Mouse (Mus musculus): ENCODE results near the gene Snai3. TPM values are rescaled to one million over a fixed set of nuclear protein-coding genes. Genes with fewer than 3 reads are reported as not detected.

Snai3 gene
- polyA plus RNA-seq (2016; fragmentation: Nextera tagmentation; extraction: Ambion mirVana), result 0.57 and 0.67 TPM in 2 replicates

GRCm38 (mm10) chr8:122460524-122461472 is at the start of gene Snai3:
Snai3 (minus strand) TSS chr8:122460733.
- H3K27me3 ChIP-seq (replicated peaks; ENCODE audit: low read depth, poor library complexity, severe bottlenecking), result peaks cover 78% of the 10 kb centered on the region
- DNase-seq (ENCODE audit: low spot score), result peak; percentile 73
- H3K27ac ChIP-seq (replicated peaks), result peak within 1 kb of the TSS; percentile 36; the same call in 1 of the 2 replicates
- H3K4me1 ChIP-seq, result peaks cover 54% of the 10 kb centered on the region
- peaks cover 8% of the 10 kb centered on the region for H3K36me3 ChIP-seq (replicated peaks)
- H3K9me3 ChIP-seq, result no peaks in the 10 kb centered on the region
- 3% methylated on average over 56 of the region's 56 CpGs for WGBS
- peak within 1 kb of the TSS; percentile 50 for H3K4me3 ChIP-seq

DNA sequence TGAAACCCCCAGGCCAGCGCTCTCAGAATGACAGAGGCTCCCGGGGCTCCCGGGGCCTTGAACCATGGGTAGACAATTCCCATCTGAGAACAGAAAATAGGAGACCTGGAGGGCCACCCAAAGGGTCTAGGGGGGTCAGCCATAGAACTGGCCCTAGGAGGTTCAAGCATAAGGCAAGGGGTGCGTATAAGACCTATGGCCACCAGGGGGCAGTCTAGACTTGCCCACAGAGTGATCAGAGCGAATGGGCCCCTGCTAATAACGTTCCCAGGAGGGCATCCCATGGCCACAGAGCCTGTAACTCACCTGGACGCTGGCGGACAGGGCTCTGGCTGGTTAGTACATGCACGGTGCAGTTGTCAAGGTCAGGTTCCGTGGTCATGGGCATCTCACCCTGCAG is 40.3 kb upstream of the Snai3 start:
- no peak overlapping the region for H3K4me3 ChIP-seq
- no peaks in the 10 kb centered on the region for H3K9me3 ChIP-seq
- H3K27me3 ChIP-seq (replicated peaks; ENCODE audit: low read depth, poor library complexity, severe bottlenecking), result no peaks in the 10 kb centered on the region
- peaks cover 16% of the 10 kb centered on the region for H3K4me1 ChIP-seq
- H3K27ac ChIP-seq (replicated peaks), result no peak overlapping the region
- H3K36me3 ChIP-seq (replicated peaks), result peaks cover 64% of the 10 kb centered on the region
- DNase-seq (ENCODE audit: low spot score), result peak; percentile 83
- 35% methylated on average over 10 of the region's 10 CpGs for whole genome bisulfite sequencing

GRCm38 (mm10) chr8:122497912-122498311 is 37.4 kb upstream of the Snai3 start:
- H3K4me1 ChIP-seq, result peaks cover 3% of the 10 kb centered on the region; the same call in 1 of the 2 replicates
- H3K36me3 ChIP-seq (replicated peaks), result peaks cover 82% of the 10 kb centered on the region
- H3K9me3 ChIP-seq, result no peaks in the 10 kb centered on the region
- H3K4me3 ChIP-seq, result no peak overlapping the region
- DNase-seq (ENCODE audit: low spot score), result no peak
- WGBS, result 77% methylated on average over 17 of the region's 17 CpGs
- no peak overlapping the region for H3K27ac ChIP-seq (replicated peaks)
- no peaks in the 10 kb centered on the region for H3K27me3 ChIP-seq (replicated peaks; ENCODE audit: low read depth, poor library complexity, severe bottlenecking)

DNA sequence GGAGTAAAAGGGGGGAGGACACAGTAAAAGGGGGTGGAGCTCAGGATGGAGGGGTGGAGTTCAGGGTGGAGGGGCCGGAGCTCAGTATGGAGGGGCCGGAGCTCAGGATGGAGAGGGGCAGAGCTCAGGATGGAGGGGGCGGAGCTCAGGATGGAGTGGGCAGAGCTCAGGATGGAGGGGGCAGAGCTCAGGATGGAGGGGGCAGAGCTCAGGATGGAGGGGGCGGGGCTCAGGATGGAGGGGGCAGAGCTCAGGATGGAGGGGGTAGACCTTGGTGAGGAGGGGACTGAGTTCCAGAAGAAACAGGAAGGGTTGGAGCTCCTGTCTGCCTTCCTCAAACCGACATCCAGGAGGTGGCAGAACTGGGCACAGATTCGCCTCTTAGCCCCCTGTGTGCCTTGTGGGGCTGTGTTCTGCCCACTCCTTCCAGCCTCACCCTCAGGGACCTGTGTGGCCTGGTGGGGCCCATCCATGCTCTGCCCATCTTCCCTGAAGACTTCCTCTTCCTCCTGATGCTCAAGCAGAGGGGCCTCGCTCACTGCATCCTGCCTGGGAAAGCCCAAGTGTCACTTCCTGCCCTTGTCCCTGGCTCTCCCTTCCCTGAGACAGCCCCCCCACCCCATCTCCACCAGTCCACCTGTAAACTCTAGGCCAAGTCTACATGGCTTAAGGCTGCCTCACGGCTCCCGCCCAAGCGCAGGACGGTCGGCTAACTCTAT is 36.6 kb upstream of the Snai3 start:
- Histone ChIP-seq H3K4me1 (peaks cover 3% of the 10 kb centered on the region; the same call in 1 of the 2 replicates), H3K27ac (replicated peaks) (no peak overlapping the region), H3K36me3 (replicated peaks) (peaks cover 90% of the 10 kb centered on the region)

GRCm38 (mm10) chr8:122488387-122488786 is 27.9 kb upstream of the Snai3 start:
- Histone ChIP-seq H3K9me3 (0 out of 2 replicates have a peak, but pooled peaks cover 4% of the 10 kb centered on the region), H3K4me1 (no peaks in the 10 kb centered on the region), H3K4me3 (no peak overlapping the region), H3K27me3 (replicated peaks; ENCODE audit: low read depth, poor library complexity, severe bottlenecking) (no peaks in the 10 kb centered on the region), H3K27ac (replicated peaks) (no peak overlapping the region), H3K36me3 (replicated peaks) (peaks cover 96% of the 10 kb centered on the region)
- 95% methylated on average over 9 of the region's 9 CpGs for WGBS
- no peak for DNase-seq (ENCODE audit: low spot score)

More for the DNA sequence above, 36.6 kb upstream of the Snai3 start:
- Histone ChIP-seq H3K9me3 (no peaks in the 10 kb centered on the region), H3K27me3 (replicated peaks; ENCODE audit: low read depth, poor library complexity, severe bottlenecking) (no peaks in the 10 kb centered on the region), H3K4me3 (no peak overlapping the region)
- 85% methylated on average over 12 of the region's 12 CpGs for WGBS
- DNase-seq (ENCODE audit: low spot score), result no peak

DNA sequence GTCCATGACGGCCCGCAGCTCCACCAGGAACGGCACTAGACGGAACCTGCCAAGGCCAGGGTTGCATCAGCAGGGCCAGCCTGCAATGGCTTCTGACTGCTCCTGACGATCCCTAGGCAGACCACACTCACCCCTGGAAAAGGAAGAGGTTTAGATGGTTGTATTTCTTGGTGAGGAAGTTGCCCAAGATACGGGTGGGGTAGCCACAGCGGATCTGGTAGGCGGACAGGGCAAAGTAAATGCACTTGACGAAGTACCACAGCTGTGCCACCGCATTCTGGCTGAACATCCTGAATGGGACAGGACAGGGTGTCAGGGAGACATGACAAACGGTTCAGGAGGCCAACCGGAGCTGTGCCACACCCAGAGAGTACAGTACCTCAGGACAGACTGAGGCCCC is 24.3 kb upstream of the Snai3 start:
- no peak for DNase-seq (ENCODE audit: low spot score)
- Histone ChIP-seq H3K9me3 (0 out of 2 replicates have a peak, but pooled peaks cover 4% of the 10 kb centered on the region), H3K4me3 (no peak overlapping the region), H3K27me3 (replicated peaks; ENCODE audit: low read depth, poor library complexity, severe bottlenecking) (no peaks in the 10 kb centered on the region), H3K4me1 (no peaks in the 10 kb centered on the region), H3K36me3 (replicated peaks) (peaks cover 100% of the 10 kb centered on the region), H3K27ac (replicated peaks) (no peak overlapping the region)
- 92% methylated on average over 12 of the region's 12 CpGs for WGBS

GRCm38 (mm10) chr8:122483877-122484276 is 23.3 kb upstream of the Snai3 start:
- H3K27me3 ChIP-seq (replicated peaks; ENCODE audit: low read depth, poor library complexity, severe bottlenecking), result no peaks in the 10 kb centered on the region
- no peak overlapping the region for H3K4me3 ChIP-seq
- H3K36me3 ChIP-seq (replicated peaks), result peaks cover 100% of the 10 kb centered on the region
- 94% methylated on average over 7 of the region's 7 CpGs for WGBS
- no peaks in the 10 kb centered on the region for H3K4me1 ChIP-seq
- H3K27ac ChIP-seq (replicated peaks), result no peak overlapping the region
- H3K9me3 ChIP-seq, result 0 out of 2 replicates have a peak, but pooled peaks cover 4% of the 10 kb centered on the region
- no peak for DNase-seq (ENCODE audit: low spot score)

DNA sequence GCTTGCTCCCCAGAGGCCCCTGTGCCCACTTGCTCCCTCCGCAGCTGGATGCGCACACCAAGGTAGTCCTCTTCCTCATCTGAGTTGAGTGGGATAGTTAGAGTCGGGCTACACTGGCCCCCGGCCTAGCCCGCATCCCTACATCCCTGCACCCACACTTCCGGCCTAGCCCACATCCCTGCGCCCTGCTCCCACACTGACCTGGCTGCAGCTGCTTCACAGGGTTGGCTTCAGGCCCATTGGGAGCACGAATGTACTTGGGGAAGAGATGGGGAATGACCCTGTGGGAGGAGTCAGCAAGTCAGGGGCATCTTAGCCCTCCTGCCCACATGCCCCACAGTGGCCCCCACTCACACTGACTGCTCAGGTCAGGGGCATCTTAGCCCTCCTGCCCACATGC is 21.9 kb upstream of the Snai3 start:
- Histone ChIP-seq H3K27ac (replicated peaks) (no peak overlapping the region), H3K27me3 (replicated peaks; ENCODE audit: low read depth, poor library complexity, severe bottlenecking) (no peaks in the 10 kb centered on the region), H3K36me3 (replicated peaks) (peaks cover 100% of the 10 kb centered on the region), H3K4me3 (no peak overlapping the region), H3K4me1 (peaks cover 3% of the 10 kb centered on the region; the same call in 1 of the 2 replicates), H3K9me3 (0 out of 2 replicates have a peak, but pooled peaks cover 4% of the 10 kb centered on the region)
- DNase-seq (ENCODE audit: low spot score), result no peak
- 96% methylated on average over 8 of the region's 8 CpGs for WGBS

DNA sequence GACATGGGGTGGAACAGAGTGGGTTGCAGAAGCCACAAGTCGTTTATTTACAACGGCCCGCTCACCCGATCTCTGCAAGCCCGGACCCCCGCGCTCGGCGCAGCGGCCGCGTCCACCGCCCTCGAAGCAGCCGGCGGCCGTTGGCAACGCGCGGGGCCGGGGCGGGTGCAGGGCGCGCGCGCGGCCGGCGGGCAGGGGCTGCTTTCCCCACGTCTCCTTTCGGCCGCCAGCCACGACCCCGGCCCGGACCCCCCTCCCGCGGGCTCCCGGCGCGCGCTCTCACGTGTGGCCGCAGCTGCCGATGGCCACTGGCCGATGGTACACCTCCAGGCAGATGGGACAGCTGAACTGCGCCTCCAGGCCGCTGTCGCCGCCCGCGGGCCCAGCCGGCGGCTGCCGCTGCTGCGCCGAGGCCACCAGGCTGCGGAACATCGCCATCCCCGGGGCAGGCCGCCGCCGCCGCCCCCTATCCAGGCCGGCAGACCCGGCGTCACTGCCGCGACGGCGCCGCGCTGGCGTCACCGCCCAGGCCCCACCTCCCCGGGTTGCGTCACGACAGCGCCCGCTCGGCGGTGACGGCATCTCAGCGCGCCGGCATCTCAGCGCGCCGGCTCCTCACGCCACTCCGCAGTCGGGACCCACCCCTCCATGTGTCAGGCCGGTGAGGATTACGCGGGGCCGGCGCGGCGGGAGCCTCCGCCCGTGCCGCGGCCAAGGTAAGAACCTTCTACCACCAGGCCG is 15.2 kb upstream of the Snai3 start, which contains the start of the genes Rnf166 and Ctu2:
TSS of gene Rnf166 (minus strand) at position 485 of the 741 bp plus-strand sequence.
TSS of gene Ctu2 (plus strand) at position 564 of the 741 bp plus-strand sequence.
- H3K27ac ChIP-seq (replicated peaks), result peak within 1 kb of the TSS; percentile 90
- H3K27me3 ChIP-seq (replicated peaks; ENCODE audit: low read depth, poor library complexity, severe bottlenecking), result no peaks in the 10 kb centered on the region
- peak; percentile 96 for DNase-seq (ENCODE audit: low spot score)
- 2% methylated on average over 103 of the region's 103 CpGs for WGBS
- H3K4me3 ChIP-seq, result peak within 1 kb of the TSS; percentile 99
- H3K36me3 ChIP-seq (replicated peaks), result peaks cover 64% of the 10 kb centered on the region
- no peaks in the 10 kb centered on the region for H3K9me3 ChIP-seq
- H3K4me1 ChIP-seq, result peaks cover 32% of the 10 kb centered on the region

DNA sequence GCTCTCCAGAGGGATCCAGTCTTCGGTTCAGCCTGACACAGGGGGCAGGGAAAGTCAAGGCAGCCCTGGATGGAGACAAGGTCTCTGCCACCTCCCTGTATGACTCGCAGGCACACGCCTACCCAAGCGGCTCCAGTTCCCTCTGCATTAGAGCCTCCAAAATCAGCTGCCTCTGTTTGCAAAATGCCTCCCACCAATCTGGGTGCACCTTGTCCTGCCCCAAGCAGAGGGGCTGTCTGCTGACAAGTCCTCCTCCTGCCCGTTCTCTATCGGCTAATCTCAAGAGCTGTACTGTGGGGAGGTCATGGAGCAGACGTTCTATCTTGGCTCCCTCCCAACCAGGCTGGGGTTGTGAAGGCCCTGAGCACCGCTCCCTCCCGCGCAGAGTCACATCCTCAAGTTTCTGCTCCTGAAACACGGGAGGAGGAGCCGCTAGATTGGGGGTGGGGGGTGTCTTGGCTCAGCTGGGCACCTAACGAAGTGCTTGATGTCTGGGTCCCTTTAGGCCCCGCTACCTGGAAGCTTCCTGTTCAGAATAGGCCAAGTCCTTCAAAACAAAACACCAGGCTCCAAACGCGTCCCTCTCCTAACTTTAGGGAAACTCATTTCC is 14.5 kb upstream of the Snai3 start:
- Histone ChIP-seq H3K4me1 (peaks cover 32% of the 10 kb centered on the region), H3K27ac (replicated peaks) (peak overlapping the region; percentile 90), H3K4me3 (peak overlapping the region; percentile 99), H3K36me3 (replicated peaks) (peaks cover 64% of the 10 kb centered on the region), H3K9me3 (no peaks in the 10 kb centered on the region), H3K27me3 (replicated peaks; ENCODE audit: low read depth, poor library complexity, severe bottlenecking) (no peaks in the 10 kb centered on the region)
- 18% methylated on average over 16 of the region's 16 CpGs for WGBS
- no peak for DNase-seq (ENCODE audit: low spot score)

GRCm38 (mm10) chr8:122473911-122474421 is 13.4 kb upstream of the Snai3 start:
- H3K4me3 ChIP-seq, result no peak overlapping the region
- peaks cover 32% of the 10 kb centered on the region for H3K4me1 ChIP-seq
- H3K27me3 ChIP-seq (replicated peaks; ENCODE audit: low read depth, poor library complexity, severe bottlenecking), result no peaks in the 10 kb centered on the region
- H3K36me3 ChIP-seq (replicated peaks), result peaks cover 64% of the 10 kb centered on the region
- DNase-seq (ENCODE audit: low spot score), result no peak
- no peaks in the 10 kb centered on the region for H3K9me3 ChIP-seq
- no peak overlapping the region for H3K27ac ChIP-seq (replicated peaks)
- WGBS, result 89% methylated on average over 8 of the region's 8 CpGs

All from embryonic facial prominence, embryonic 10.5 days (tissue).